Mouse (Mus musculus) liver, embryonic 13.5 days (tissue): ENCODE measurements around the gene 1700042G07Rik. TPM values are rescaled to one million over a fixed set of nuclear protein-coding genes. Genes with fewer than 3 reads are reported as not detected.

Experiments
- ATAC-seq: fragments of 200-750 bp; cut with Nextera tagmentation; 2 replicates; pipeline ENCODE4 v1.8.0; 2017; ENCODE audit warnings: low read depth, mild to moderate bottlenecking, moderate number of reproducible peaks, moderate library complexity
- DNase-seq: peaks from one replicate; pipeline ENCODE4 v3.0.0; 2022
- H3K27ac ChIP-seq: fragments of 300-500 bp; sonication (generic); 2 replicates; pipeline ENCODE4 v1.5.1; 2015; ENCODE audit warnings: moderate library complexity, mild to moderate bottlenecking, inconsistent platforms
- H3K27me3 ChIP-seq: fragments of 300-500 bp; sonication (generic); 2 replicates; pipeline ENCODE4 v1.6.1; 2015; ENCODE audit warnings: mild to moderate bottlenecking, inconsistent platforms
- H3K36me3 ChIP-seq: fragments of 300-500 bp; sonication (generic); 2 replicates; pipeline ENCODE4 v1.6.1; 2015; ENCODE audit warnings: mild to moderate bottlenecking, inconsistent platforms
- H3K4me1 ChIP-seq: fragments of 300-500 bp; sonication (generic); replicated peaks from 2 replicates; pipeline ENCODE4 v1.6.1; 2015; ENCODE audit warnings: inconsistent platforms
- H3K4me2 ChIP-seq: fragments of 300-500 bp; sonication (generic); 2 replicates; pipeline ENCODE4 v1.6.1; 2015; ENCODE audit warnings: inconsistent platforms, mild to moderate bottlenecking, moderate library complexity
- H3K4me3 ChIP-seq: fragments of 300-500 bp; sonication (generic); replicated peaks from 2 replicates; pipeline ENCODE4 v1.5.1; 2015; ENCODE audit warnings: mild to moderate bottlenecking, inconsistent platforms
- H3K9ac ChIP-seq: fragments of 300-500 bp; sonication (generic); 2 replicates; pipeline ENCODE4 v1.6.1; 2015; ENCODE audit warnings: mild to moderate bottlenecking, inconsistent platforms
- H3K9me3 ChIP-seq: fragments of 300-500 bp; sonication (generic); replicated peaks from 2 replicates; pipeline ENCODE4 v1.6.1; 2016; ENCODE audit warnings: inconsistent platforms
- WGBS: fragments of 180-500 bp; shearing (Covaris S2); methylation state at CpG from one replicate; pipeline ENCODE4 v1.1.7; 2015; ENCODE audit not compliant: insufficient replicate concordance; 5-methylcytosine and 5-hydroxymethylcytosine counted together
- polyA plus RNA-seq: library from polyadenylated mRNA; unstranded; fragments of >200 nt; fragmentation: Nextera tagmentation; extraction: Ambion mirVana; gene quantifications from 2 replicates; pipeline ENCODE4 v1.2.1, GENCODE M21; 2015

The 1700042G07Rik gene
- polyA plus RNA-seq: not detected in 2 replicates

- ATAC-seq (no peak), DNase-seq (no peak)
- H3K36me3 ChIP-seq: no peaks in the 10 kb centered on the region
- H3K9me3 ChIP-seq: no peaks in the 10 kb centered on the region
- H3K4me2 ChIP-seq: no peak within 1 kb of the TSS
- peaks cover 37% of the 10 kb centered on the region for H3K4me1 ChIP-seq
- H3K27me3 ChIP-seq: peaks cover 14% of the 10 kb centered on the region
- H3K9ac ChIP-seq: no peak within 1 kb of the TSS
- no peak within 1 kb of the TSS for H3K27ac ChIP-seq
- no peak within 1 kb of the TSS for H3K4me3 ChIP-seq
- WGBS: 72% methylated on average over 6 of the region's 6 CpGs
These were observed at the start of gene 1700042G07Rik, which contains the start of gene Gm49337 for GRCm38 (mm10) chr4:116173072-116173471. 1700042G07Rik (plus strand) TSS chr4:116173372. Gm49337 (plus strand) TSS chr4:116173384.

DNA sequence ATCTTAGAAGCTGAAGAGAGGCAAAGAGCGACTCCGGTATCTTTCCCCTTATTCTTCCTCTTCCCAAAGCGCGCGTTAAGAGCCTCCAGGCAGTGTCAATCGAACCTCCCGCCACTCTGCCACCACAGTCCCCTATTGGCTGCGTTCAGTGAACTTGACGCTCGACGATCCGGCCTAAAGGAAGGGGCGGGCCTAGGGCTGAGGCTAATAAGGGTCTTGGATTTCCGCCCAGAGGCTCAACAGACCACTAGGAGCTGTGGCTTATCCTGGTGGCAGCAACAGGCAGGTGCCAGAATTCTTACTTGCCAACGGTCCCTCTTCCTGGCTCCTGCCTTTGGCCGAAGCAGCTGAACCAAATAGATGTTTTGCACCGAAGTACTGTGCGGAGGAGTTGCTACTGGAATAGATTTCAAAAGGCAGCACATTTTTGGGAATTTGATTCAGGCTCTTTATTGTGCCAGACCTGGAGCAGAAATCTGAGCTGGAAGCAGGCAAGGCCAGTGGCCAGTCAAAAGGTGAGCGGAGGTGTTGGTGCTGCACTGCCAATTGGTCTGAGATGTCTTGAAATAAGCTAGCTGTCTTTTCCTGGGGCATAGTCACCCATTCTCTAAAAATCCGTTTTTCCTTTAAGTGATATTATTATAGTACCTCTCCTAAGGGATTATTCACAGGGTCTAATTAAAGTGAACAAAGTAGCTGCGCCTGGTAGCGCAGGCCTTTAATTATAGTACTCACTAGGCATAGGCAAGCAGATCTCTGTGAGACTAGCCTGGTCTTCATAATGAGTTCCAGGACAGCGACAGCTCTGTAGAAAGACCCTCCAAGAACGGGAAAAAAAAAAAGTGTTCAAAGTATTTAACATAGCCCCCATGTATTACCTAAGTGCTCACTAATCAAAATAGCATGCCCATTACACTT is 49.3 kb upstream of the 1700042G07Rik start, which contains the start of the genes Rad54l and Pomgnt1:
Gene Rad54l, minus strand, starts transcription at position 89 of the 918 bp plus-strand sequence.
Gene Pomgnt1, plus strand, starts transcription at position 239 of the 918 bp plus-strand sequence.
- peak; percentile 96 for ATAC-seq
- peak within 1 kb of the TSS; percentile 80 for H3K4me2 ChIP-seq
- H3K4me1 ChIP-seq: peaks cover 46% of the 10 kb centered on the region
- H3K27ac ChIP-seq: peak within 1 kb of the TSS; percentile 82
- 5% methylated on average over 24 of the region's 24 CpGs for WGBS
- peak within 1 kb of the TSS; percentile 79 for H3K9ac ChIP-seq
- H3K27me3 ChIP-seq: no peaks in the 10 kb centered on the region
- peak within 1 kb of the TSS; percentile 71 for H3K4me3 ChIP-seq
- no peaks in the 10 kb centered on the region for H3K9me3 ChIP-seq
- peaks cover 17% of the 10 kb centered on the region for H3K36me3 ChIP-seq
- DNase-seq: peak; percentile 86

GRCm38 (mm10) chr4:116125803-116126386 is 47.3 kb upstream of the 1700042G07Rik start:
- Histone ChIP-seq H3K4me2 (peak overlapping the region; percentile 14; the same call in 1 of the 2 replicates), H3K4me1 (peaks cover 46% of the 10 kb centered on the region), H3K4me3 (no peak overlapping the region), H3K27ac (no peak overlapping the region), H3K9me3 (no peaks in the 10 kb centered on the region), H3K27me3 (no peaks in the 10 kb centered on the region), H3K9ac (no peak overlapping the region), H3K36me3 (no peaks in the 10 kb centered on the region; the same call in 1 of the 2 replicates)
- DNase-seq: peak; percentile 44
- WGBS: 52% methylated on average over 4 of the region's 4 CpGs
- peak; percentile 51 for ATAC-seq

GRCm38 (mm10) chr4:116127956-116128355 is 45.2 kb upstream of the 1700042G07Rik start:
- WGBS: 80% methylated on average over 6 of the region's 6 CpGs

DNA sequence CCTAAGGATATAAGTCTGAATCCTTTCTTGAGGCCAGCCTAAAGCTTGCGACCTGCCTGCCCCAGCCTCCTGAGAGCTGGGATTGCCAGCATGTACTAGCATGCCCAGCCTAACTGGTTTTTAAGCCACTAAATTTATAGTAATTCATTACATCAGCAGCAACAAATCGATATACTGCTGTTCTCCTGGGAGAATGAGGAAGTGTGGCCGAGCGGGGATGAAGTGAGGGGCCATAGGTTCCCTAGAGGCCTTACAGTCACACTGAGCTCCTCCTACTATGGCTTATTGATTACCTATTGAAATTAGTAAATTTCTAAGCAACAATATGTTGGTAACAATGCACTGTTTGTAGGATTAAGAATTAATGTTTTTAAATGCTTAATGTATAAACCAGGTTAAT is 40.0 kb upstream of the 1700042G07Rik start:
- Histone ChIP-seq H3K4me1 (no peaks in the 10 kb centered on the region), H3K36me3 (no peaks in the 10 kb centered on the region), H3K9me3 (no peaks in the 10 kb centered on the region), H3K27ac (no peak overlapping the region), H3K27me3 (no peaks in the 10 kb centered on the region), H3K4me2 (no peak overlapping the region), H3K9ac (no peak overlapping the region), H3K4me3 (no peak overlapping the region)
- no peak for DNase-seq
- 53% methylated on average over 4 of the region's 4 CpGs for WGBS
- ATAC-seq: no peak

More at GRCm38 (mm10) chr4:116127956-116128355, 45.2 kb upstream of the 1700042G07Rik start:
- Histone ChIP-seq H3K4me1 (peaks cover 27% of the 10 kb centered on the region), H3K4me3 (no peak overlapping the region), H3K27ac (no peak overlapping the region), H3K36me3 (no peaks in the 10 kb centered on the region), H3K4me2 (no peak overlapping the region), H3K9ac (no peak overlapping the region), H3K9me3 (no peaks in the 10 kb centered on the region), H3K27me3 (no peaks in the 10 kb centered on the region)
- DNase-seq (no peak), ATAC-seq (no peak)

DNA sequence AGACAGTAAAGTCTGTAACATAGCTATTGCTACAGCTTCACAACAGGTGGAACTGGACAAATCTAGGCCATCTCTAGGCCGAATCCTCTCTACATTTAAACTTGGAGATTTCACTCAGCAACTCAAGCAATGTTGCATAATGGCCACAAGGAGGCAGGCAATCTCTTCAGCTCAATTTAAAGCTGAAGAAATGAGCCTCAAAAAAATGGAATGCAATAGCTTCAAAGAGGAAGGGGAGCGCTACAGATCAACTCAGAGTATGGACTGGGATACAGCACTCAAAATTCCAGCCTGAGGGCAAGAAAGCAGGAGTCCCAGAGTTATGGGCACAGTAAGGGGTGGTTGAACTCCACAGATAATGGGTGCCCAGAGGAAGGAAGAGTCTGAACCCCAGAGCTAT is 38.2 kb upstream of the 1700042G07Rik start:
- Histone ChIP-seq H3K27ac (no peak overlapping the region), H3K4me1 (no peaks in the 10 kb centered on the region), H3K36me3 (no peaks in the 10 kb centered on the region), H3K9ac (no peak overlapping the region), H3K9me3 (no peaks in the 10 kb centered on the region), H3K27me3 (peaks cover 3% of the 10 kb centered on the region; the same call in 1 of the 2 replicates), H3K4me2 (no peak overlapping the region), H3K4me3 (no peak overlapping the region)
- DNase-seq: no peak
- ATAC-seq: no peak
- 30% methylated on average over 2 of the region's 2 CpGs for WGBS

DNA sequence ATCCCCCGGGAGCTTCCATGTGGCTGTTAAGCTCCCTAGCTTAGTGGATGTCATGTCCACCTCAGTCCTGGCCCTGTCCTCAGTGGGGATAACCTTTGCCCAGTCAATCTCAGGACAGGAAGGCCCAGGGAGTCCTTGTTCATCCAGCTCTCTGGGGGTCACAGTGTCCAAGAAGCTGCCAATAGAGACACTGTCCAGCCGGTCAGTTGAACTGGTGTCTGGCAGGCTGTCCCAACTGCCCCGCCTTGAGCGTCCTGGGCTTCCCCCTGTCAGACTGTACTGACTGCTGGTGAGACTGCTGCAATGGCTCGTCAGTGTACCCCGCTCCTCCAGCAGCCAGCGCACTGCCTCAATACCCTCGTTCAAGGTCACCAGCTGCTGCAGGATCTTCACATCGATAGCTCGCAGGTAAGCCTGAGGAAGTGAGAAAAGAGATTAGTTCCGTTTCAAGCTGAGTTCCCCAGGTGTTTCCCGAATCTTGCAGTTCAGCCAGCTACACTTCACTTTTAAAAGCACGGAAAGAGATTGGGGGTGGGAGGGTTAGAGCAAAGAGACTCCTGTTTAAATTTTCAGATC is 35.7 kb upstream of the 1700042G07Rik start:
- ATAC-seq (0 out of 2 replicates have a peak, but pooled peaks have one; percentile 26), DNase-seq (no peak)
- H3K27ac ChIP-seq: no peak overlapping the region
- H3K9ac ChIP-seq: no peak overlapping the region
- no peaks in the 10 kb centered on the region for H3K4me1 ChIP-seq
- no peaks in the 10 kb centered on the region for H3K36me3 ChIP-seq
- H3K27me3 ChIP-seq: peaks cover 25% of the 10 kb centered on the region
- no peak overlapping the region for H3K4me3 ChIP-seq
- H3K9me3 ChIP-seq: no peaks in the 10 kb centered on the region
- 51% methylated on average over 13 of the region's 13 CpGs for WGBS
- no peak overlapping the region for H3K4me2 ChIP-seq

DNA sequence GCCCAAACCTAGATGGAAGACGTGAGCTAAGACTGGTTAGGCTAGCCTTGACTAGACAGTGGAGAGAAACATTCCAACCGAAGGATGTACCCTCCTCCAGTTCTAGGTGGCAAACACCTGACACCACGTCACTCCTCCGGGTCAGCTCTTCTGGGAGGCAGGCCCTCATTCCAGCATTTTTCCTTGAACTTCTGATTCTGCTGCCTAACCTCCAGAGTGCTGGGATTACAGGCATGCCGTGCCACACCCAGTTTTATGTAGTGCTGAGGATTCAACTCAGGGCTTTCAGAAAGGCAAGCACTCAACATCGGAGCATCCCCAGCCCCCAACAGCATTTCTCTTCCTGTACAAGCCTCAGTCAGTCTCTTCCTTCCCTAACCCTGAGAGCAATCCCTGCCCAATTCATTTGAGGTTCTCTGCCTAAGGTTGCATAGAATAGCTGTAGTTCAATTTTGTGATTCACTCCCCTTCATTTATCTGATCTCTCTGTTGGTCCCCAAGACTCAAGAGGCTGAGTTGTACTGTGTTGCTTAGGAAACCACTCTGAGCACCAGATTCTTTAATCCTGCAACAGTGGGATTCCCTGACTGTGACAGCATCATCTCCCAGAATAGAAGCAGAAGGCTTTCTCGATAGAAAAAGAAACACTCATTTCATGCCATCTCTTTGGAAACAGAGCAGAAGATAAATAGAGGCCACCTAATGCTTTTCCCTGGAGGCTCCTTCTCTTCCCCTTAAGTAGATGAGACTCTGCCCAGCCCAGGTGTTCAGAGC is 32.2 kb upstream of the 1700042G07Rik start:
- Histone ChIP-seq H3K4me1 (peaks cover 13% of the 10 kb centered on the region; the same call in 1 of the 2 replicates), H3K4me2 (no peak overlapping the region), H3K9ac (no peak overlapping the region), H3K36me3 (no peaks in the 10 kb centered on the region), H3K27me3 (peaks cover 54% of the 10 kb centered on the region), H3K27ac (no peak overlapping the region), H3K4me3 (no peak overlapping the region), H3K9me3 (no peaks in the 10 kb centered on the region)
- DNase-seq (no peak), ATAC-seq (no peak)
- WGBS: 64% methylated on average over 7 of the region's 7 CpGs

- DNase-seq (no peak), ATAC-seq (no peak)
- Histone ChIP-seq H3K9ac (no peak overlapping the region), H3K4me3 (no peak overlapping the region), H3K27me3 (peaks cover 54% of the 10 kb centered on the region), H3K36me3 (no peaks in the 10 kb centered on the region), H3K9me3 (no peaks in the 10 kb centered on the region), H3K4me1 (peaks cover 13% of the 10 kb centered on the region; the same call in 1 of the 2 replicates), H3K27ac (no peak overlapping the region), H3K4me2 (no peak overlapping the region)
- 53% methylated on average over 1 of the region's 1 CpGs for WGBS
These were observed 31.4 kb upstream of the 1700042G07Rik start for GRCm38 (mm10) chr4:116141736-116142135.

DNA sequence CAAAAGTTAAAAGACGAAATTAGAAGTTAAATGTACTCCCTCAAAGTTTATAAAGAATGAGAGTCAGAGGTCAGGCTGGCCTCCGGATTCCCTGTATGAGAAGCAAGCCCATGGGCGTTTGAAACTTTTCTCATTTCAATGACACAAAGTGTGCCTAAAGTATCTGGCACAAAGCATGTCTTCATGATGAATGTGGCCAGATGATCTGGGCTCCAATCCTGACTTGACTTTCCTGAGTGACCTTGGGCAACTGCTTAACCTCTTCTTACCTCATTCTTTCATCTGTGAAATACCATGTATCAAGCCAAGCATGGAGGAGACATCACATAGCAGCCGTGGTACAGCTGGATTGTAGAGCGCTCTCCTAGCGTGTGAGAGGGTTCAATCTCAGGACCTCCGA is 30.9 kb upstream of the 1700042G07Rik start:
- ATAC-seq (no peak), DNase-seq (no peak)
- WGBS: 68% methylated on average over 7 of the region's 7 CpGs
- no peak overlapping the region for H3K4me2 ChIP-seq
- H3K36me3 ChIP-seq: no peaks in the 10 kb centered on the region
- H3K27ac ChIP-seq: no peak overlapping the region
- peaks cover 13% of the 10 kb centered on the region; the same call in 1 of the 2 replicates for H3K4me1 ChIP-seq
- no peaks in the 10 kb centered on the region for H3K9me3 ChIP-seq
- no peak overlapping the region for H3K9ac ChIP-seq
- H3K4me3 ChIP-seq: no peak overlapping the region
- peaks cover 54% of the 10 kb centered on the region for H3K27me3 ChIP-seq
